Mouse (Mus musculus) hindbrain, embryonic 16.5 days (tissue): ENCODE results near the gene Aqp8. TPM values are rescaled to one million over a fixed set of nuclear protein-coding genes. Genes with fewer than 3 reads are reported as not detected.

Source experiments
- ATAC-seq: fragments of 200-750 bp; cut with Nextera tagmentation; 2 replicates; pipeline ENCODE4 v1.8.0; 2017; ENCODE audit warnings: moderate TSS enrichment, moderate library complexity
- H3K27ac ChIP-seq: fragments of 300-500 bp; sonication (generic); 2 replicates; pipeline ENCODE4 v1.5.1; 2014; ENCODE audit warnings: low read depth, mild to moderate bottlenecking, control low read depth, low read length, moderate library complexity
- H3K27me3 ChIP-seq: fragments of 300-500 bp; sonication (generic); replicated peaks from 2 replicates; pipeline ENCODE4 v1.6.1; 2014; ENCODE audit warnings: low read length; ENCODE audit not compliant: control insufficient read depth, insufficient read depth
- H3K36me3 ChIP-seq: fragments of 300-500 bp; sonication (generic); 2 replicates; pipeline ENCODE4 v1.6.1; 2014; ENCODE audit warnings: mild to moderate bottlenecking, low read length, moderate library complexity, mixed read lengths; ENCODE audit not compliant: control insufficient read depth, insufficient read depth
- H3K4me1 ChIP-seq: fragments of 300-500 bp; sonication (generic); 2 replicates; pipeline ENCODE4 v1.6.1; 2014; ENCODE audit warnings: low read depth, low read length; ENCODE audit not compliant: control insufficient read depth, insufficient read depth
- H3K4me2 ChIP-seq: fragments of 300-500 bp; sonication (generic); 2 replicates; pipeline ENCODE4 v1.6.1; 2014; ENCODE audit warnings: mild to moderate bottlenecking, low read length, control low read depth, moderate library complexity
- H3K4me3 ChIP-seq: fragments of 300-500 bp; sonication (generic); 2 replicates; pipeline ENCODE4 v1.5.1; 2014; ENCODE audit warnings: mild to moderate bottlenecking, low read length, control low read depth, moderate library complexity
- H3K9ac ChIP-seq: fragments of 300-500 bp; sonication (generic); 2 replicates; pipeline ENCODE4 v1.6.1; 2014; ENCODE audit warnings: low read depth, mild to moderate bottlenecking, control low read depth, low read length, moderate library complexity
- H3K9me3 ChIP-seq: fragments of 300-500 bp; sonication (generic); 2 replicates; pipeline ENCODE4 v1.6.1; 2014; ENCODE audit warnings: mild to moderate bottlenecking, low read length, moderate library complexity; ENCODE audit not compliant: control insufficient read depth
- WGBS: fragments of 180-500 bp; shearing (Covaris S2); extraction: QIAGEN DNeasy Blood & Tissue Kit; methylation state at CpG from one replicate; pipeline ENCODE4 v1.1.7; 2014; 5-methylcytosine and 5-hydroxymethylcytosine counted together
- polyA plus RNA-seq: library from polyadenylated mRNA; unstranded; fragments of >200 nt; fragmentation: Nextera tagmentation; extraction: Ambion mirVana; gene quantifications from 2 replicates; pipeline ENCODE4 v1.2.1, GENCODE M21; 2015

Aqp8 gene
- not detected in 2 replicates for polyA plus RNA-seq

- 77% methylated on average over 9 of the region's 9 CpGs for WGBS
- H3K4me2 ChIP-seq = no peak within 1 kb of the TSS
These were observed at the start of gene Aqp8 for GRCm38 (mm10) chr7:123462070-123462501. Aqp8 (plus strand) TSS chr7:123462291.

GRCm38 (mm10) chr7:123416803-123417202 lies 45.3 kb upstream of the Aqp8 start:
- 86% methylated on average over 4 of the region's 4 CpGs for WGBS

More at GRCm38 (mm10) chr7:123462070-123462501, at the start of gene Aqp8:
- Histone ChIP-seq H3K36me3 (no peaks in the 10 kb centered on the region), H3K9me3 (no peaks in the 10 kb centered on the region), H3K9ac (no peak within 1 kb of the TSS), H3K4me3 (no peak within 1 kb of the TSS), H3K4me1 (no peaks in the 10 kb centered on the region), H3K27me3 (no peaks in the 10 kb centered on the region; the same call in 1 of the 2 replicates), H3K27ac (no peak within 1 kb of the TSS)
- ATAC-seq = no peak

GRCm38 (mm10) chr7:123417661-123418060 lies 44.4 kb upstream of the Aqp8 start:
- Histone ChIP-seq H3K9ac (no peak overlapping the region), H3K4me2 (no peak overlapping the region), H3K9me3 (no peaks in the 10 kb centered on the region), H3K27ac (no peak overlapping the region), H3K4me1 (no peaks in the 10 kb centered on the region), H3K4me3 (no peak overlapping the region), H3K36me3 (peaks cover 20% of the 10 kb centered on the region), H3K27me3 (no peaks in the 10 kb centered on the region)
- no peak for ATAC-seq
- 83% methylated on average over 3 of the region's 3 CpGs for WGBS

More at GRCm38 (mm10) chr7:123416803-123417202, 45.3 kb upstream of the Aqp8 start:
- H3K27me3 ChIP-seq = no peaks in the 10 kb centered on the region
- H3K36me3 ChIP-seq = peaks cover 14% of the 10 kb centered on the region
- no peak overlapping the region for H3K4me2 ChIP-seq
- H3K4me3 ChIP-seq = no peak overlapping the region
- no peaks in the 10 kb centered on the region for H3K4me1 ChIP-seq
- H3K9ac ChIP-seq = no peak overlapping the region
- H3K9me3 ChIP-seq = no peaks in the 10 kb centered on the region
- no peak overlapping the region for H3K27ac ChIP-seq
- ATAC-seq = no peak

GRCm38 (mm10) chr7:123419984-123420383 lies 42.1 kb upstream of the Aqp8 start:
- Histone ChIP-seq H3K4me2 (no peak overlapping the region), H3K36me3 (peaks cover 33% of the 10 kb centered on the region), H3K9me3 (no peaks in the 10 kb centered on the region), H3K27ac (no peak overlapping the region), H3K4me1 (no peaks in the 10 kb centered on the region), H3K4me3 (no peak overlapping the region), H3K27me3 (no peaks in the 10 kb centered on the region), H3K9ac (no peak overlapping the region)
- ATAC-seq = no peak
- WGBS = 94% methylated on average over 4 of the region's 4 CpGs

GRCm38 (mm10) chr7:123421958-123422357 lies 40.1 kb upstream of the Aqp8 start:
- Histone ChIP-seq H3K36me3 (peaks cover 33% of the 10 kb centered on the region), H3K9me3 (no peaks in the 10 kb centered on the region), H3K4me1 (no peaks in the 10 kb centered on the region), H3K4me3 (no peak overlapping the region), H3K27ac (no peak overlapping the region), H3K27me3 (no peaks in the 10 kb centered on the region), H3K4me2 (no peak overlapping the region), H3K9ac (no peak overlapping the region)
- ATAC-seq = no peak
- 94% methylated on average over 3 of the region's 3 CpGs for WGBS

- 92% methylated on average over 6 of the region's 6 CpGs for WGBS
- Histone ChIP-seq H3K9me3 (no peaks in the 10 kb centered on the region), H3K36me3 (peaks cover 32% of the 10 kb centered on the region), H3K9ac (no peak overlapping the region), H3K27me3 (no peaks in the 10 kb centered on the region), H3K27ac (no peak overlapping the region), H3K4me2 (no peak overlapping the region), H3K4me3 (no peak overlapping the region), H3K4me1 (no peaks in the 10 kb centered on the region)
- no peak for ATAC-seq
These were observed 37.8 kb upstream of the Aqp8 start for GRCm38 (mm10) chr7:123424281-123424680.

- Histone ChIP-seq H3K4me3 (no peak overlapping the region), H3K27ac (no peak overlapping the region), H3K9me3 (no peaks in the 10 kb centered on the region), H3K36me3 (peaks cover 30% of the 10 kb centered on the region), H3K9ac (no peak overlapping the region), H3K4me2 (no peak overlapping the region), H3K27me3 (no peaks in the 10 kb centered on the region), H3K4me1 (no peaks in the 10 kb centered on the region)
- WGBS = 88% methylated on average over 6 of the region's 6 CpGs
- no peak for ATAC-seq
These were observed 36.8 kb upstream of the Aqp8 start for GRCm38 (mm10) chr7:123425134-123425757.

- Histone ChIP-seq H3K4me2 (no peak overlapping the region), H3K36me3 (peaks cover 16% of the 10 kb centered on the region), H3K27me3 (no peaks in the 10 kb centered on the region), H3K4me3 (no peak overlapping the region), H3K27ac (no peak overlapping the region), H3K9me3 (no peaks in the 10 kb centered on the region), H3K9ac (no peak overlapping the region), H3K4me1 (no peaks in the 10 kb centered on the region)
- no peak for ATAC-seq
- WGBS = 91% methylated on average over 8 of the region's 8 CpGs
These were observed 32.3 kb upstream of the Aqp8 start for GRCm38 (mm10) chr7:123429624-123430410.

- H3K36me3 ChIP-seq = peaks cover 16% of the 10 kb centered on the region
- no peaks in the 10 kb centered on the region for H3K9me3 ChIP-seq
- no peak for ATAC-seq
- H3K27me3 ChIP-seq = no peaks in the 10 kb centered on the region
- no peak overlapping the region for H3K9ac ChIP-seq
- 85% methylated on average over 4 of the region's 4 CpGs for WGBS
- H3K4me2 ChIP-seq = no peak overlapping the region
- no peak overlapping the region for H3K27ac ChIP-seq
- no peaks in the 10 kb centered on the region for H3K4me1 ChIP-seq
- H3K4me3 ChIP-seq = no peak overlapping the region
These were observed 31.7 kb upstream of the Aqp8 start for GRCm38 (mm10) chr7:123430411-123430705.
